Mouse (Mus musculus): ENCODE results near the gene Ubqln5.

DNA sequence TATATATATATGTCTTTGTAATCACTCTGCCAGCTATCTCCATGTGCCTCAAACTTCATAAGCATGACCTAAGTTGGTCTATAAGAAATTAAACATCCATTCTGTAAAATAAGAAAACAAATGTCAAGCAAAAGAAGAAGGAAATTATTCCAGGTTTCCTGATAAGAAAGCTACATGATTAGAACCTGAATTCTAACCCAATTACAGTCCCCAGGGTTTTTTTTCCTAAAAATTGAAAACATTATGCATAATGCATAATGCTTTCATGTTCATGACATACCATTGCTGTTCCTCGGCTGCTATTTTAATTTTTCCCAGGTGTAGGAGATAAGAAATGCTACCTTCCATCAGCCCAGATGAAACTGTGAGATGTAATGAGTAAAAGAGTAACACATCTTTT, 44.3 kb downstream of the Ubqln5 start, which contains the start of gene Olfr645:
- no peak for TF ChIP-seq CTCF (conservative IDR thresholded peaks at IDR 0.05; ENCODE audit: insufficient read depth, insufficient read length, low read depth, low read length)
- TF ChIP-seq POLR2A (IDR thresholded peaks at IDR 0.05; ENCODE audit: low read depth, low read length) = no peak

All from kidney, adult 2 months (tissue).